Mouse (Mus musculus): ENCODE results near the gene Pde3b. TPM values are rescaled to one million over a fixed set of nuclear protein-coding genes. Genes with fewer than 3 reads are reported as not detected.

The Pde3b gene
- total RNA-seq, 1 experiment from 2014 or later: 24.1 TPM

Other genes with a start within 250 kb of the Pde3b start
- gene Copb1, start 160.6 kb upstream of the Pde3b start, total RNA-seq (2017): 93.3 and 101 TPM in 2 replicates
- 295 and 333 TPM in 2 replicates for gene Psma1, start 139.2 kb upstream of the Pde3b start, total RNA-seq (2017)
- 1.3 and 3.7 TPM in 2 replicates for gene Cyp2r1, start 147.7 kb downstream of the Pde3b start, total RNA-seq (2017)
- gene Calca, start 221.1 kb downstream of the Pde3b start, total RNA-seq (2017): not detected in 2 replicates